Mouse (Mus musculus) layer of hippocampus, postnatal 25 days (tissue): ENCODE data around the gene Bnc2. TPM values are rescaled to one million over a fixed set of nuclear protein-coding genes. Genes with fewer than 3 reads are reported as not detected.

Experiments used
- DNase-seq, 2 experiments: peaks; one replicate each; pipeline ENCODE4 v3.0.0; 2022; ENCODE audit warnings: mixed read lengths in 2 of 2, low spot score in 1 of 2; ENCODE audit errors: extremely low spot score in 1 of 2
- total RNA-seq, 2 experiments: library from RNA; stranded (reverse); gene quantifications; 2 replicates each; pipeline ENCODE4 v1.2.3; 2021

The Bnc2 gene
- 1 to 10 TPM in 1 of 2 experiments, under 1 TPM in 1; 0.62 to 1.1 TPM for total RNA-seq

GRCm38 (mm10) chr4:84675171-84675973 lies at the start of gene Bnc2:
Gene Bnc2 (minus strand): TSS chr4:84675275.
- DNase-seq: peak in 1 of 2 experiments; percentile 6

- no peak for DNase-seq
These were observed 32.9 kb upstream of the Bnc2 start for GRCm38 (mm10) chr4:84707961-84708360.

- DNase-seq: no peak
These were observed 10.7 kb upstream of the Bnc2 start for GRCm38 (mm10) chr4:84685521-84686366.

- DNase-seq: no peak
These were observed 9.9 kb upstream of the Bnc2 start for GRCm38 (mm10) chr4:84685009-84685408.

- no peak for DNase-seq
These were observed 870 bp upstream of the Bnc2 start for GRCm38 (mm10) chr4:84675974-84676315.

- no peak for DNase-seq
These were observed 531 bp downstream of the Bnc2 start for GRCm38 (mm10) chr4:84674318-84675170.

- no peak for DNase-seq
These were observed 1.3 kb downstream of the Bnc2 start for GRCm38 (mm10) chr4:84673681-84674307.

- no peak for DNase-seq
These were observed 2.8 kb downstream of the Bnc2 start for GRCm38 (mm10) chr4:84672181-84672791.

GRCm38 (mm10) chr4:84670996-84671395 lies 4.1 kb downstream of the Bnc2 start:
- DNase-seq: no peak

- DNase-seq: no peak
These were observed 5.4 kb downstream of the Bnc2 start for GRCm38 (mm10) chr4:84669650-84670049.

GRCm38 (mm10) chr4:84668949-84669605 lies 6.0 kb downstream of the Bnc2 start:
- DNase-seq: no peak

- no peak for DNase-seq
These were observed 6.8 kb downstream of the Bnc2 start for GRCm38 (mm10) chr4:84668226-84668625.

GRCm38 (mm10) chr4:84662228-84663065 lies 12.6 kb downstream of the Bnc2 start:
- DNase-seq: no peak

GRCm38 (mm10) chr4:84661341-84661740 lies 13.7 kb downstream of the Bnc2 start:
- DNase-seq: no peak

- DNase-seq: no peak
These were observed 23.3 kb downstream of the Bnc2 start for GRCm38 (mm10) chr4:84651786-84652185.

GRCm38 (mm10) chr4:84646576-84646975 lies 28.5 kb downstream of the Bnc2 start:
- no peak for DNase-seq

- DNase-seq: no peak
These were observed 35.9 kb downstream of the Bnc2 start for GRCm38 (mm10) chr4:84639166-84639565.

- no peak for DNase-seq
These were observed 37.4 kb downstream of the Bnc2 start for GRCm38 (mm10) chr4:84637641-84638040.
